Mouse (Mus musculus): ENCODE data around the gene Fbxw8. TPM values are rescaled to one million over a fixed set of nuclear protein-coding genes. Genes with fewer than 3 reads are reported as not detected.

Fbxw8 gene
- polyA plus RNA-seq, 1 experiment from 2014 or later = 18.0 TPM

DNA sequence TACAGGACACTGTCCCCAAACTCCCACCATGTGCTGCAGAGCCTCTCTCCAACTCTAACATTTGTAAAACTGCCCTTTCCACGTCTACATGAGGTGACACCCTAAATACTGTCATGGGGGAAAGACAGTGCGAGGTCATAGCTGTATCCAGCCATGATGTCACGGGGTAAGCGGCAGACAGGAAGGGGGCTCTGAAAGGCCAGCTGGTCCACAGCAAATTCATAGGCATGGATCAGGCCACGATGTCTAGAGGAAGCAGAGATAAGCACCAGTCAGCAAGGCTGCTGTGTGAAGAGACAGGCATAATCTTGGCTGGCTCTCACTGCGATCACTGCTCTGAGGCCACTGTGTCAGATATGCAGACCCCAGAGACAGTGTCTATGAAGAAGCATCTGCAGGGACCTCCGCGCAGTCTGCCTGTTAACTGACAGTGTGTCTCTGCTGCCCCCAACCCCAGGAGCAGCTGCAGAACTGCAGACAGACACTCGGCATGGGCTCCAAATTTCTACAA is 87.2 kb downstream of the Fbxw8 start:
- Histone ChIP-seq H3K9me3 (replicated peaks) (no peaks in the 10 kb centered on the region), H3K27ac (replicated peaks) (no peak overlapping the region), H3K4me1 (peaks cover 30% of the 10 kb centered on the region), H3K27me3 (replicated peaks) (no peaks in the 10 kb centered on the region), H3K4me3 (replicated peaks) (no peak overlapping the region), H3K9ac (replicated peaks) (no peak overlapping the region), H3K4me2 (no peak overlapping the region), H3K36me3 (peaks cover 19% of the 10 kb centered on the region)
- ATAC-seq (ENCODE audit: low FRiP score) = no peak
- 93% methylated on average over 9 of the region's 9 CpGs for WGBS

DNA sequence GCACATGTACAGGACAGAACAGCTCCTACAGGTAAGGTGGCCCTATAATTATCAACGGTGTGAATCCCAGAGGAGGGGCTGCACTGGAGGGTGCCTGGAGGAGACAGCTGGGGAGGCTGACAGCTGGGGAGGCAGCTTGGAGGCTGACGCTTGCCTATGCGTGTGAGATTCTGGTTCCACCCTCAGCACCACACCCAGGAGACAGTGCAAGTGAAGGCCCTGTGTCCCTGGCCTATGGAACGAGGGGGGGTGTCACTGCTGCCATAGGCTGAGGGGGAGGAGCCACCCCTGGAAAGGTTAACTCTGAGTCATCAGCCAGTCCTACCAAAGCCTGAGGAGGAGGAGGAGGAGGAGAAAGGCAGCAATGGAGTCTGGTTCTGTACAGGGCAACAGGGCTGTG is 87.7 kb downstream of the Fbxw8 start:
- WGBS = 71% methylated on average over 4 of the region's 4 CpGs
- H3K4me2 ChIP-seq = no peak overlapping the region
- peaks cover 19% of the 10 kb centered on the region for H3K36me3 ChIP-seq
- no peaks in the 10 kb centered on the region for H3K9me3 ChIP-seq (replicated peaks)
- H3K27me3 ChIP-seq (replicated peaks) = no peaks in the 10 kb centered on the region
- ATAC-seq (ENCODE audit: low FRiP score) = no peak
- no peak overlapping the region for H3K9ac ChIP-seq (replicated peaks)
- H3K27ac ChIP-seq (replicated peaks) = no peak overlapping the region
- H3K4me1 ChIP-seq = peaks cover 32% of the 10 kb centered on the region
- no peak overlapping the region for H3K4me3 ChIP-seq (replicated peaks)

DNA sequence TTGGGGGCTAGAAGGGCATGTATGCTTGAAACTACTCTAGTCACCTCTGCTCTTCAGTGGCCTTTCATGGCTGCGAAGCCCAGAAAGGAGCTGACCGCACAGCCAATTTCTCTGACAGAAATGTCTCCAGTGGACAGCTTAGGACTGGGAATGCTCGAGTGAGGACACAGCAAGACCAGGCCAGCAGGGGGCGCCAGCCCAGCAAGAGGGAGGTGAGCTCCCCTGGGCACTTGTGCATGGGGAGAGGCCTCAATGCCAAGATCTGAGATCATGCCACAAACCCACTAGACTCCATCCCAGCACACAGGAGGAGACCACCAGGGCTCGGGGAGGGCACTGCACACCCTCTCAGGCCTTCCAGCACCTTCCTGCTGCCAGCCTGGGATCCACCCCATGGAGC is 88.4 kb downstream of the Fbxw8 start:
- WGBS = 66% methylated on average over 5 of the region's 5 CpGs
- H3K4me3 ChIP-seq (replicated peaks) = no peak overlapping the region
- H3K36me3 ChIP-seq = peaks cover 19% of the 10 kb centered on the region
- H3K27ac ChIP-seq (replicated peaks) = no peak overlapping the region
- H3K27me3 ChIP-seq (replicated peaks) = no peaks in the 10 kb centered on the region
- H3K4me1 ChIP-seq = peaks cover 32% of the 10 kb centered on the region
- no peak overlapping the region for H3K9ac ChIP-seq (replicated peaks)
- H3K9me3 ChIP-seq (replicated peaks) = no peaks in the 10 kb centered on the region
- no peak for ATAC-seq (ENCODE audit: low FRiP score)
- H3K4me2 ChIP-seq = no peak overlapping the region

DNA sequence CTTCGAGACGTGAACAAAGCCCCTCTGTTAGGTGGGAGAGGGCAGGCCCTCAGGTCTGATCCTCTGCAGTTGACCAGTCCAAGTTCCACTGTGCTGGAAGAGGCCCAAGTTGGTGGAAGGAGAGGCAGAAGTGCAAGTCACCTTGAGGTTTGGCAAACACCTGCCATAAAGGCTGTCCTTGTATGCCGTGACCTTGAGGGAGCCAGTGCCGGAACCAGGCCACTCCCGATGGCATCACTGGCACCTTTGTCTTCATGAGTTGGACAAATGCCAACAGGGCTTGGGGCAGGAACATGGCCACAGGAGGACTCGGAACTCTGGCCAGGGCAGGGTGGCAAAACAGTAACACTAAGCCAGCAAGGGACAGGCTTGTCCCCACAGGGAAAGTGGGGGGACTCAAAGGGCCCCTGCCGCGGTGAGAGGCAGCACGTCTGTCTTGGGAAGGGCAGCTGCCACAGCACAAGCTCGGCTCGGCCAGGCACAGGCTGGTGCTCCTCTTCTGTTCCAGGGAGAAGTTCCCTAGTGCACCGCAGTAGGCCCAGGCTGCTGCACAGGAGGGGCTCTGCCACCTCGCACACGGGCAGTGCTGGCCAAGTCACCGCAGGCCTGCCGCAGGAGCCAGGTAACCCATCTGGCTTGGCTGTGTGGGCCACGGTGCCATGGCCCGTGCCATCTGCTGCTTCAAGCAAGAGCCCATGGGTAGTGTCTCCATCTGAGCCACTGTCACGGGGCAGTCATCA is 89.6 kb downstream of the Fbxw8 start:
- WGBS = 78% methylated on average over 19 of the region's 19 CpGs
- H3K4me1 ChIP-seq = peaks cover 32% of the 10 kb centered on the region
- no peak for ATAC-seq (ENCODE audit: low FRiP score)
- H3K4me3 ChIP-seq (replicated peaks) = no peak overlapping the region
- H3K9me3 ChIP-seq (replicated peaks) = no peaks in the 10 kb centered on the region
- H3K36me3 ChIP-seq = peaks cover 19% of the 10 kb centered on the region
- no peak overlapping the region for H3K9ac ChIP-seq (replicated peaks)
- no peaks in the 10 kb centered on the region for H3K27me3 ChIP-seq (replicated peaks)
- H3K27ac ChIP-seq (replicated peaks) = no peak overlapping the region
- H3K4me2 ChIP-seq = no peak overlapping the region

DNA sequence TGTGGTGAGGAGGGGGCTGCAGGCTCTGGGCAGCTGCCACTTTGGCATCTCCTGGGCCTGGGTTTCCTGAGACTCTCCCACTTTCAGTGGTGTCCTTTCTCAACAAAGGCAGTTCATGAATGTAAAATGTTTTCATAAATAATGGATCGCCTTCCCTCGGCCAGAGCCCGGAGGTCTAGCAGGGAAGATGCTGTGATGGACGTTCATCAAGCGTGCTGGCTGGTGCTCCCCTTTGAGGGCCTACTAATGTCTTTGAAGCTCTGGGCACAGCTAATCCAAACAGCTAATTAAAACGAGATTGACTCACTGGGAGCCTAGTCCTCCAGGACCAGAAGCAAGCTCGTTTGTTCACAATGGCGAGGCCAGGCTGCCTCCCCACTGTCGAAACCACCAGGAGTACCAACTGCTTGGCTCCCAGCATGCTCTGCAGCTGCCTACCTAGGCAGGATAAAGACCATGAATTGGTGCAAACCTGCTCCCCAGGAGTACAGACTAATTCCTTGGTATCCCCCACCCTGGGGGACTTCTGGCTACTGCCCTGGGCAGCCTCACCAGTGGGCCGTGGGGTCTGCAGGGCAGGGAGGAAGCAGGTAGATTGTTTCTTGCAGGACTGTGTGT is 90.9 kb downstream of the Fbxw8 start:
- WGBS = 30% methylated on average over 10 of the region's 10 CpGs
- Histone ChIP-seq H3K36me3 (peaks cover 11% of the 10 kb centered on the region), H3K27ac (replicated peaks) (0 out of 2 replicates have a peak overlapping the region, but pooled peaks have one; percentile 33), H3K4me3 (replicated peaks) (no peak overlapping the region), H3K27me3 (replicated peaks) (no peaks in the 10 kb centered on the region), H3K9ac (replicated peaks) (no peak overlapping the region), H3K9me3 (replicated peaks) (no peaks in the 10 kb centered on the region), H3K4me1 (peaks cover 32% of the 10 kb centered on the region), H3K4me2 (no peak overlapping the region)
- ATAC-seq (ENCODE audit: low FRiP score) = no peak

DNA sequence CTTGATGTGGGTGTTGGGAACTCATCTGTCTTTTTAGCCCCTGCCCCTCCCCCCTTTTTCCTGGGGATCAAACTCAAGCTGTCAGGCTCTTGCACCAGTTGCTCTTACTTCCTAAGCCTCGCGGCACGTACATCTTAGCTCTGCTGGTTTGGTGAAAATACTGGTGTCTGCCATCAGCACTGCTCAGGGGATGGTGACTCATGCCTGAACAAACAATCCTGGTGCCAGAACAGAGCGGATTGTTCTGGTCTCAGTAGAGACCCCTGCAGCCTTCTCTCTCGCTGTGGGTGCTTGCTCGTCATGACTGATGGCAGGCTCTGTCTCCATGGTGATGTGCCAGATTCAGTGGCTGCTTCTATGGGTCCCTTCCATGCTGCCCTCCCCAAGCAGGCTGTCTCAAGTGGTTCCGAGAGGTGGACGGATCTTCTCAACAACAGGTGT is 92.1 kb downstream of the Fbxw8 start:
- no peak for ATAC-seq (ENCODE audit: low FRiP score)
- no peak overlapping the region for H3K9ac ChIP-seq (replicated peaks)
- no peak overlapping the region for H3K4me2 ChIP-seq
- no peak overlapping the region for H3K27ac ChIP-seq (replicated peaks)
- peaks cover 4% of the 10 kb centered on the region for H3K36me3 ChIP-seq
- peaks cover 32% of the 10 kb centered on the region for H3K4me1 ChIP-seq
- no peak overlapping the region for H3K4me3 ChIP-seq (replicated peaks)
- no peaks in the 10 kb centered on the region for H3K27me3 ChIP-seq (replicated peaks)
- 58% methylated on average over 8 of the region's 8 CpGs for WGBS
- no peaks in the 10 kb centered on the region for H3K9me3 ChIP-seq (replicated peaks)

DNA sequence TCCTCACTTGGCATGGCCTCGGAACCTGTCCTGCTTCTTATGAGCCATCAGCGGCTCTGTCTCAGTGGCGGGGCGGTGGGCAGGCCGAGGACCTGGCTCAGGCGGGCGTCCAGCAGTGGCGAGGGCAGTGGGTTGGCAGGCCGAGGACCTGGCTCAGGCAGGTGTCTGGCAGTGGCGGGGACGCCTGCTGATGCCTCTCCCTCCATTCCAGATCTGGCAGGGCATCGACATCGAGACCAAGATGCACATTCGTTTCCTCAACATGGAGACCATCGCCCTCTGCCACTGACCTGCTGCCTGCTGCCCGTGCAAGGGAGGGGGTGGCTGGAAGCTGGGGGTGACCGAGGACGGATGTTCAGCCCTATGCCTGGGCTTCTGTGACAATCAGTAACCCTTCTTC is 93.9 kb downstream of the Fbxw8 start:
- H3K9me3 ChIP-seq (replicated peaks) = no peaks in the 10 kb centered on the region
- peaks cover 44% of the 10 kb centered on the region for H3K4me1 ChIP-seq
- no peak overlapping the region for H3K4me2 ChIP-seq
- WGBS = 95% methylated on average over 18 of the region's 18 CpGs
- no peak overlapping the region for H3K4me3 ChIP-seq (replicated peaks)
- no peaks in the 10 kb centered on the region; the same call in 1 of the 2 replicates for H3K36me3 ChIP-seq
- H3K27me3 ChIP-seq (replicated peaks) = no peaks in the 10 kb centered on the region
- ATAC-seq (ENCODE audit: low FRiP score) = no peak
- H3K9ac ChIP-seq (replicated peaks) = no peak overlapping the region
- no peak overlapping the region for H3K27ac ChIP-seq (replicated peaks)

DNA sequence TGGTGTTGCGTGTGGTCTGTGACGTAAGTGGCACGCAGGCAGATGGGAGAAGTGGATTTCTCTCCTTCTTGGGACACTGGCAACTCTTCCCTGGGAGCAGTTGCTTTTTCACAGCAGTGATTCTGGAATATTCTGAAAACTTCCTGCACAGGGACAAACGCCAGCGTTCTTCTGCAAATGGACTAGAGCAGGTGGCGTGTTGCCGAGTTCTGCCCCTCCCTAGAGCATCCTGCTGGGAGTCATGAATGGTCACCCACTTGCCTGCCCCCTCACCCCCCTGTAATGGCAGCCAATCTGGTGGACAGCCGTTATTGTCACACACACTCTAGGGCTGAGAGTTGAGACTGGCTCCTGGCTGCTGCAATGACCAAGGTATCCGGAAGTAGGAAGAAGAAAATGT is 95.6 kb downstream of the Fbxw8 start:
- no peak overlapping the region for H3K4me2 ChIP-seq
- no peaks in the 10 kb centered on the region for H3K9me3 ChIP-seq (replicated peaks)
- WGBS = 74% methylated on average over 9 of the region's 9 CpGs
- H3K27me3 ChIP-seq (replicated peaks) = no peaks in the 10 kb centered on the region
- H3K4me3 ChIP-seq (replicated peaks) = no peak overlapping the region
- no peaks in the 10 kb centered on the region for H3K36me3 ChIP-seq
- H3K4me1 ChIP-seq = peaks cover 30% of the 10 kb centered on the region
- H3K9ac ChIP-seq (replicated peaks) = no peak overlapping the region
- no peak overlapping the region for H3K27ac ChIP-seq (replicated peaks)
- no peak for ATAC-seq (ENCODE audit: low FRiP score)

DNA sequence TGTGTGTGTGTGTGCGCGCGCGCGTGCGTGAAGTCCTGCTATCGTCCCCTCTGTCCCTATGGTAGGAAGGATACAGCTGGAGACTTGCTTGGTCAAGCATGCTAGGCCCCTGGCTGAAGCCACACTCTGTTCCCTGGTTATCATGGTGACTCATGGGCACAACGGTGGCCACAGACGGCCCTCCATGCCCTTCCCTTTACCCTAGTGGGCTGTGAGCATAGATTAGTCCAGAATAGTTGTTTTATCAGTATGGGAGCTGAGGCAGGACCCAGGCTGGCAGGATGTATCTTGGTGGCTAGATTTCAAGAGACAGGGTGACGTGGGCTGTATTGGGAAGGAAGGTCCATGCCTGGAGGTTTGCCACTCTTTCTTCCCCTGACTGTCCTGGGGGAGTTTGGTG is 96.4 kb downstream of the Fbxw8 start:
- no peak overlapping the region for H3K4me3 ChIP-seq (replicated peaks)

DNA sequence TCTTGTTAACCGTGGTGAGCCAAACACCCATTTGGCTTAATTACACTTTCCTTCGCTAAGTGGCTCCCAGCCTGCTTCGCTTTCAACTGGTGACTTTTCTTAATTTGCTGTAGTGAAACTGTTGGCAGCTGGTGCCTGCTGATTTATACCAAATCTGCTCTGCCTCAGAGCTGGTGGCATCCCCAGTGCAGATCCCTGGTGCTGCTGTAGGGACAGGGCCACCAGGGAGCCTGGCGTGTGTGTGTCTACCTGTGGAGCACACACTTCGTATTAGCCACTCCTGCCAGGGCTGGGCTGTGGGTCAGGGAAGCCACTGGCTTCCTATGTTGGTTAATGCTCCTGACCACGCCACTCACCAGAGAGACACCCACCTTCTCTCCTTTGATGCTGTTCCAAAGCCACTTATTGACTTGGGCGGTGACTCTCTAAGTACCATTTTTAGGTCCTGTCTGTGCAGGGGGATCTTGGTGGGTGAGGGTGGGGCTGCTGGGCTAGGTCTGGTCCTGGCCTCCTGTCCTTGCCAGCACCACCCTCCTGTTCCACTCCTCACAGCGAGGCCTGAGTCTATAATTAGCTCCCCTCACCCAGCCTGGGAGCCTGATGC is 97.7 kb downstream of the Fbxw8 start:
- H3K27me3 ChIP-seq (replicated peaks) = no peaks in the 10 kb centered on the region
- H3K36me3 ChIP-seq = no peaks in the 10 kb centered on the region
- no peak overlapping the region for H3K4me3 ChIP-seq (replicated peaks)
- 32% methylated on average over 8 of the region's 8 CpGs for WGBS
- no peak overlapping the region for H3K9ac ChIP-seq (replicated peaks)
- no peaks in the 10 kb centered on the region for H3K9me3 ChIP-seq (replicated peaks)
- H3K27ac ChIP-seq (replicated peaks) = no peak overlapping the region
- no peak overlapping the region for H3K4me2 ChIP-seq
- no peak; the same call in 1 of the 2 replicates for ATAC-seq (ENCODE audit: low FRiP score)
- H3K4me1 ChIP-seq = peaks cover 13% of the 10 kb centered on the region

More for the DNA sequence above, 96.4 kb downstream of the Fbxw8 start:
- Histone ChIP-seq H3K36me3 (no peaks in the 10 kb centered on the region), H3K27me3 (replicated peaks) (no peaks in the 10 kb centered on the region), H3K27ac (replicated peaks) (no peak overlapping the region), H3K4me2 (no peak overlapping the region), H3K4me1 (peaks cover 22% of the 10 kb centered on the region), H3K9me3 (replicated peaks) (no peaks in the 10 kb centered on the region), H3K9ac (replicated peaks) (no peak overlapping the region)
- ATAC-seq (ENCODE audit: low FRiP score) = no peak
- WGBS = 77% methylated on average over 5 of the region's 10 CpGs

DNA sequence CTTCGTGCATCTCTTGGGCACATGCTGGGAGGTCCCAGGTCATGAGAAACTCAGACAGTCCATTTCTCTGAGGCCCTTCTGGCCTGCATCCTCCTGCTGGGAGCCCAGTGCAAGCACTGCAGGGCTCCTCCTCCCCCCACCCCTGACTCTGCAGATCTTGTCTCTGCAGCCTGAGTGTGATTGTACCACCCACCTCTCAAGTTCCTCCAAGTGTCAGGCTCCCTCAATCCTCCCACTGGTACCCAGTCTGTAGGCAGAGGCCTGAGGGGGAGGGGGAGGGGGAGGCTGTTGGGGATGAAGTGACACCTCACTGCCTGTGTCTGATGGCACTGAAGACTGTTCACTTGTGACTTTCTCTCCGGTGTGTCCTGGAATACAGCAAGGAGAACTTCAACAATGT is 102.1 kb downstream of the Fbxw8 start:
- no peak overlapping the region for H3K27ac ChIP-seq (replicated peaks)
- peaks cover 13% of the 10 kb centered on the region for H3K4me1 ChIP-seq
- no peaks in the 10 kb centered on the region for H3K36me3 ChIP-seq
- no peak overlapping the region for H3K9ac ChIP-seq (replicated peaks)
- 98% methylated on average over 2 of the region's 2 CpGs for WGBS
- H3K27me3 ChIP-seq (replicated peaks) = no peaks in the 10 kb centered on the region
- no peaks in the 10 kb centered on the region for H3K9me3 ChIP-seq (replicated peaks)
- H3K4me3 ChIP-seq (replicated peaks) = no peak overlapping the region
- no peak overlapping the region for H3K4me2 ChIP-seq
- no peak for ATAC-seq (ENCODE audit: low FRiP score)

All from neural tube, embryonic 15.5 days (tissue).